Mouse (Mus musculus): ENCODE measurements around the gene Cebpe. TPM values are rescaled to one million over a fixed set of nuclear protein-coding genes. Genes with fewer than 3 reads are reported as not detected.
A peak's percentile ranks its signal among the peaks of the same experiment; 100 is the strongest.

Gene Cebpe
- polyA plus RNA-seq (2012; rRNA removed): 0.22 and 0.32 TPM in 2 replicates

- Histone ChIP-seq H3K27me3 (ENCODE audit: control insufficient read depth, insufficient read depth, low read length) (no peaks in the 10 kb centered on the region), H3K27ac (ENCODE audit: control insufficient read depth, insufficient read depth, low read depth, low read length) (peak within 1 kb of the TSS; percentile 16; the same call in 1 of the 2 replicates), H3K36me3 (ENCODE audit: control insufficient read depth, insufficient read depth, low read length) (no peaks in the 10 kb centered on the region), H3K4me1 (ENCODE audit: control insufficient read depth, insufficient read depth, low read length) (peaks cover 17% of the 10 kb centered on the region), H3K4me3 (ENCODE audit: control insufficient read depth, low read depth, low read length) (peak within 1 kb of the TSS; percentile 23)
- TF ChIP-seq POLR2A (IDR thresholded peaks at IDR 0.05; ENCODE audit: control insufficient read depth, low read depth, low read length) (no peak), CTCF (IDR thresholded peaks at IDR 0.05; ENCODE audit: control insufficient read depth, insufficient read depth, insufficient replicate concordance, low read depth, low read length) (no peak)
These were observed at the start of gene Cebpe for GRCm38 (mm10) chr14:54712074-54712473. TSS of gene Cebpe (minus strand) at chr14:54712174.

DNA sequence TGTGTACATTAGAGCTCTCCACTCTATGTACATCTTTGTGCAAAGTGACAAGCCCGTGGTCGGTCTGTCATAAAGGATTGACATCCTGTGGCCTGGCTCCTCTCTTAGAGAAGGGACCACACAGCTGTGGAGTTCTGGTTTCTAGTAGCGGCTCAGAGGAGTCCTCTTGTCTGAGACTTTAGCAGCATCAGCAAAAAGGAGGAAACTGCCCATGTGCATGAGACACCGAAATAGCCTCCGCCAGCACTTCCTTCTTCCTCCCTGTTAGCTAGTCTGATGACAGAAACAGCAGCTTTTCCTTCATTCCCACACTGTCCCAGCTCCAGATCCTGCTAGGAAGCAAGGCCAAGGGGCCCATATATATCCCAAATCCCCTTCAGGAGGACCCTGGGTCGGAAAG is 44.4 kb upstream of the Cebpe start:
- TF ChIP-seq CTCF (IDR thresholded peaks at IDR 0.05; ENCODE audit: control insufficient read depth, insufficient read depth, insufficient replicate concordance, low read depth, low read length) (no peak), POLR2A (IDR thresholded peaks at IDR 0.05; ENCODE audit: control insufficient read depth, low read depth, low read length) (no peak)
- Histone ChIP-seq H3K4me1 (ENCODE audit: control insufficient read depth, insufficient read depth, low read length) (peaks cover 4% of the 10 kb centered on the region), H3K4me3 (ENCODE audit: control insufficient read depth, low read depth, low read length) (no peak overlapping the region), H3K36me3 (ENCODE audit: control insufficient read depth, insufficient read depth, low read length) (no peaks in the 10 kb centered on the region), H3K27me3 (ENCODE audit: control insufficient read depth, insufficient read depth, low read length) (no peaks in the 10 kb centered on the region), H3K27ac (ENCODE audit: control insufficient read depth, insufficient read depth, low read depth, low read length) (no peak overlapping the region)

DNA sequence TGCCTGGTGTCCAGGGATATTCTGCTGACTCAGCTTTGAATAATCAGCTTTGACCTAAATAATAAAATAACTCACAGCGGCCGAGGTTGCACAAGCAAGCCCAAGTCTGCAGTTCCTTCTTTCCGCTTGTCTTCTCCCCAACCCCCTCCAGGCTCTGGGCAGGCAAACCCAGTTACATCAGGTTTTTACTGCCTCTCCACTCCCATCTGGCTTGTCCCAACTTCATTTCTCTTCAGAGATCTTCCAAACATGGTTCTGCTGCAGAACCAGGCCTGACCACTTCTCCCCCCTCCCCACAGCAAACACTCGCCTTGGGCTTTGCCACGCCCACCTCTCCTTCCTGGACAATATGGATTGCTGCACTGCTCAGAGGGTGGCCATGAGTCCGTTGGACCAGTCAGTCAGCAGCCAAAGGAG is 42.6 kb upstream of the Cebpe start:
- Histone ChIP-seq H3K36me3 (ENCODE audit: control insufficient read depth, insufficient read depth, low read length) (no peaks in the 10 kb centered on the region), H3K4me1 (ENCODE audit: control insufficient read depth, insufficient read depth, low read length) (peaks cover 4% of the 10 kb centered on the region), H3K4me3 (ENCODE audit: control insufficient read depth, low read depth, low read length) (no peak overlapping the region), H3K27me3 (ENCODE audit: control insufficient read depth, insufficient read depth, low read length) (no peaks in the 10 kb centered on the region), H3K27ac (ENCODE audit: control insufficient read depth, insufficient read depth, low read depth, low read length) (peak overlapping the region; percentile 75)
- TF ChIP-seq POLR2A (IDR thresholded peaks at IDR 0.05; ENCODE audit: control insufficient read depth, low read depth, low read length) (no peak), CTCF (IDR thresholded peaks at IDR 0.05; ENCODE audit: control insufficient read depth, insufficient read depth, insufficient replicate concordance, low read depth, low read length) (no peak)

DNA sequence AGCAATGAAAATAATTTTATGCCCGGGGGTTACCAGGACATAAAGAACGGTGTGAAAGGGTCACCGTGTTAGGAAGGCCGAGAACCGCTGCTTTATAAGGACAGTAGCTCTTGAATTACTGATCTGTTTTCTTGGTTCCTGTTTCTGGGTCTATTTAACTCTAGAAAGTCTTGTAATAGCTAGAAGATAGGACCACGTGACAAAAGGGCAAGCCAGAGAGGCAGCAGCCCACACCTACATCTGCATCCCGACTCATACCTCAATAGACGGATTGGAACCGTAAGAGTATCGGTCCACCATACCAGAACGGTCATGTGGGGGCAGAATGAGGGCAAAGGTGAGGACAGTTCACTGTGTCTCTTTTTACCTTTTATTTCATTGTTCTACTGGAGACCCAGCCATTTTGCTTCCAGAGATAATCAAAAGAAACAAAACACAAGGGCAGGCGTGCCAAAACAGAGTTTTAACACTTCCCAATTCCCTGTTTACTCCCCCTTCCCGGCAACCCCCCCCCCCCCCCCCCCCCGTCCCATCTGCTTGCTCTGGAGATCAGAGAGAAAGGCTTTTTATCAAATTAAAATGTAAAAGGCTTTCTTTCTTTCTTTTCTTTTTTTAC is 42.1 kb upstream of the Cebpe start:
- Histone ChIP-seq H3K27ac (ENCODE audit: control insufficient read depth, insufficient read depth, low read depth, low read length) (no peak overlapping the region), H3K4me1 (ENCODE audit: control insufficient read depth, insufficient read depth, low read length) (peaks cover 4% of the 10 kb centered on the region), H3K36me3 (ENCODE audit: control insufficient read depth, insufficient read depth, low read length) (no peaks in the 10 kb centered on the region), H3K4me3 (ENCODE audit: control insufficient read depth, low read depth, low read length) (no peak overlapping the region), H3K27me3 (ENCODE audit: control insufficient read depth, insufficient read depth, low read length) (no peaks in the 10 kb centered on the region)
- TF ChIP-seq POLR2A (IDR thresholded peaks at IDR 0.05; ENCODE audit: control insufficient read depth, low read depth, low read length) (no peak), CTCF (IDR thresholded peaks at IDR 0.05; ENCODE audit: control insufficient read depth, insufficient read depth, insufficient replicate concordance, low read depth, low read length) (no peak)

GRCm38 (mm10) chr14:54752938-54753337 is 41.0 kb upstream of the Cebpe start:
- no peak overlapping the region for H3K27ac ChIP-seq (ENCODE audit: control insufficient read depth, insufficient read depth, low read depth, low read length)
- TF ChIP-seq POLR2A (IDR thresholded peaks at IDR 0.05; ENCODE audit: control insufficient read depth, low read depth, low read length) (no peak), CTCF (IDR thresholded peaks at IDR 0.05; ENCODE audit: control insufficient read depth, insufficient read depth, insufficient replicate concordance, low read depth, low read length) (no peak)
- H3K36me3 ChIP-seq (ENCODE audit: control insufficient read depth, insufficient read depth, low read length): no peaks in the 10 kb centered on the region
- no peaks in the 10 kb centered on the region for H3K27me3 ChIP-seq (ENCODE audit: control insufficient read depth, insufficient read depth, low read length)
- no peak overlapping the region for H3K4me3 ChIP-seq (ENCODE audit: control insufficient read depth, low read depth, low read length)
- peaks cover 10% of the 10 kb centered on the region for H3K4me1 ChIP-seq (ENCODE audit: control insufficient read depth, insufficient read depth, low read length)

GRCm38 (mm10) chr14:54751768-54752167 is 39.8 kb upstream of the Cebpe start:
- H3K27ac ChIP-seq (ENCODE audit: control insufficient read depth, insufficient read depth, low read depth, low read length): no peak overlapping the region
- TF ChIP-seq POLR2A (IDR thresholded peaks at IDR 0.05; ENCODE audit: control insufficient read depth, low read depth, low read length): no peak
- no peak for TF ChIP-seq CTCF (IDR thresholded peaks at IDR 0.05; ENCODE audit: control insufficient read depth, insufficient read depth, insufficient replicate concordance, low read depth, low read length)

DNA sequence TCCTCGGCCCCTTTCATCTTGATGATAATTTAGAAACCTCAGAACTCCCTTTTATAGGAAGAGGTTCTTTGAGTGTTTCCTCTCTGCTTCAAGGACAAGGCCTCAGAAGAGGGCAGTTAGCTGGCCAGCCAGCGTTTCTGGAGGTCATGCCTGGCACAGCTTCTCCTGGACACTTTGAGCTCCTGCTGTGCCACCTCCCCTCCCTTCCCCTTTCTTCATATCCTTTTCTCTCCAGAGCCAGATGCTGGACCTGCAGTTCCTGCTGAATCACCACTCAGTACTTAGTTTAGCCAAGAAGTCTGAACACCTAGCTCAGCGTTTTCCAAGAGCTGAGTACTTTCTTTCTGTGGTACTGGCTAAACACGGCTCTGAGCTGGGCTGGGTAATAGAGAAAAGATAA is 37.3 kb upstream of the Cebpe start:
- TF ChIP-seq POLR2A (IDR thresholded peaks at IDR 0.05; ENCODE audit: control insufficient read depth, low read depth, low read length) (no peak), CTCF (IDR thresholded peaks at IDR 0.05; ENCODE audit: control insufficient read depth, insufficient read depth, insufficient replicate concordance, low read depth, low read length) (no peak)
- peaks cover 7% of the 10 kb centered on the region for H3K4me1 ChIP-seq (ENCODE audit: control insufficient read depth, insufficient read depth, low read length)
- H3K27ac ChIP-seq (ENCODE audit: control insufficient read depth, insufficient read depth, low read depth, low read length): peak overlapping the region; percentile 57
- H3K4me3 ChIP-seq (ENCODE audit: control insufficient read depth, low read depth, low read length): no peak overlapping the region
- H3K27me3 ChIP-seq (ENCODE audit: control insufficient read depth, insufficient read depth, low read length): no peaks in the 10 kb centered on the region
- H3K36me3 ChIP-seq (ENCODE audit: control insufficient read depth, insufficient read depth, low read length): no peaks in the 10 kb centered on the region

More at GRCm38 (mm10) chr14:54751768-54752167, 39.8 kb upstream of the Cebpe start:
- H3K27me3 ChIP-seq (ENCODE audit: control insufficient read depth, insufficient read depth, low read length): no peaks in the 10 kb centered on the region
- no peaks in the 10 kb centered on the region for H3K36me3 ChIP-seq (ENCODE audit: control insufficient read depth, insufficient read depth, low read length)
- peaks cover 11% of the 10 kb centered on the region for H3K4me1 ChIP-seq (ENCODE audit: control insufficient read depth, insufficient read depth, low read length)
- H3K4me3 ChIP-seq (ENCODE audit: control insufficient read depth, low read depth, low read length): no peak overlapping the region

All from testis, adult 2 months (tissue).